Mouse (Mus musculus): ENCODE measurements around the gene Rbm11. TPM values are rescaled to one million over a fixed set of nuclear protein-coding genes. Genes with fewer than 3 reads are reported as not detected.
A peak's percentile ranks its signal among the peaks of the same experiment; 100 is the strongest.

The Rbm11 gene
- polyA plus RNA-seq (2016; fragmentation: Nextera tagmentation; extraction: Ambion mirVana) = 0.53 and 0.87 TPM in 2 replicates

DNA sequence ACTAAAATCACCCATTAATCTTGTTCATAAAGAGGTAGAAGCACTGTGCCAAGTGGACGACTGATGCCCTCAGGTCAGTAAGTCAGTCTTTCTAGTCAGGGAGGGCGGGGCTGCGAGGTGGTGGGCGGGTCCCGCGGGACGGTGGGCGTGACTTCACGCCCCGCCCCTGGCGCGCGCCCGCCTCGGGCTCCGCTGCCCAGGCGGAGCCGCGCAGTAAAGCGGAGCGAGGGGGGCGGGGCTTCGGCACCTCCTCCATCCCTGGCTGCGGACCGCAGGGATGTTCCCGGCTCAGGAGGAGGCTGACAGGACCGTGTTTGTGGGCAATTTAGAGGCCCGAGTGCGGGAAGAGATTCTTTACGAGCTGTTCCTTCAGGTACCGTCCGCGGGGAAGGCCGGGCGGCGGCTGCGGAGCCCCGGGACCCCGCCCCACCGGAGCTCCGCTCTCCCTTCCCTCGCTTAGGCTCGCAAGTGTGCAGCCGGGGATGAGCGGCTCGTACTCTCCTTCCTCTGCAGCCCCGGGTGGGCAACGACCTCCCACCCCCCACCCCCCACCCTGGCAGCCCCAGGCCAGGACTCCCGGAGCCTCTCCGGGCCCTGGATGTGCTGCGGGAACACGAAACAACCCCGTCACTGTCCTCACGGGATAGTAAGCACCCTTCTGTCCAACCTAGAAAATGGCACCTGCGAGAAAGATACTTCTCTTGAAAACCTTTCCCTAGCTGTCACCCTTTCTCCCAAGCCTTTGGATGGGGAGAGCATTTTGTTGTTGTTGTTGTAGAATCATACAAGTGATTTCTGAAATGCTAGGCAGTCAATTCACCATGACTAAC lies at the start of gene Rbm11:
Rbm11 (plus strand) TSS at position 174 of the 830 bp plus-strand sequence.
- Histone ChIP-seq H3K9me3 (replicated peaks) (no peaks in the 10 kb centered on the region), H3K36me3 (no peaks in the 10 kb centered on the region), H3K27me3 (ENCODE audit: low read depth, poor library complexity, severe bottlenecking) (peaks cover 12% of the 10 kb centered on the region), H3K4me1 (peaks cover 16% of the 10 kb centered on the region), H3K4me3 (peak within 1 kb of the TSS; percentile 78), H3K27ac (replicated peaks) (peak within 1 kb of the TSS; percentile 76)
- DNase-seq (ENCODE audit: low spot score) = peak; percentile 80
- under 1% methylated on average over 55 of the region's 55 CpGs for WGBS

DNA sequence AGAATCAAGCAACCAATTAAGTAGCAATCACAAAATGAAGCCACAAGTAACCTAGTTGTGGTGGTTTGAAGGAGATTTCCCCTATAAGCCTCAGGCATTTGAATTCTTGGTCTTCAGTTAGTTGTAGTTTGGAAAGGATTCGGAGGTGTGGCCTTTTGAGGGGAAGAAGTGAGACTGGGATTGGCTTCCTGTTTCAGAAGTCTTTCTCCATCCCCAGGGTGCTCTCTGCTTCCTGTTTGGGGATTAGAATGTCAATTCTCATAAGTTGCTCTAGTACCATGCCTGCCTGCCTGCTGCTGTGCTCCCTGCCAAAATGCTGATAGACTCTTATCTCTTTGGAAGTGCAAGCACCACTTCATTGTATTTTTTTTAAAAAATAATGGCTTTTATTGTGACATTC lies 47.3 kb upstream of the Rbm11 start:
- Histone ChIP-seq H3K27ac (replicated peaks) (no peak overlapping the region), H3K9me3 (replicated peaks) (no peaks in the 10 kb centered on the region), H3K4me1 (no peaks in the 10 kb centered on the region), H3K4me3 (no peak overlapping the region), H3K27me3 (ENCODE audit: low read depth, poor library complexity, severe bottlenecking) (no peaks in the 10 kb centered on the region), H3K36me3 (no peaks in the 10 kb centered on the region)
- DNase-seq (ENCODE audit: low spot score) = no peak
- 87% methylated on average over 1 of the region's 1 CpGs for WGBS

DNA sequence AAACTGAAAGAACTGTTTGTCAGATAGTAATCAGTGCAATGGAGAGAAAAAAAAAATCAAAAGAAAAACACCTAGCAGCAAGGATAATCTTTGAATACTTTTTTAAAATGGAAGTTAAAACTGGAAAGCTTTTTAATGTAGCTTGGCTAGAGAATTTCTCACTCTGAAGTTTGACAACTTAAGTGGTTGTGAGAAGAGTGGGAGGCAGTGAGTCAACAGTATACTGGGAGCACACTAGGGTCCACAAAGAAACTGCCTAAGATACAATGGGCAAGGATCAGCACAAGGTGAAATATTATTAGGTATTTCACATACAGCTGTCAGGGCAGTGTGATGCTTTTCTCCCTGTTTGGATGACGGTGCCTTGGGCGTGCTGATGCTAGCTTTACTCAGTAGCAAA lies 29.7 kb upstream of the Rbm11 start:
- Histone ChIP-seq H3K36me3 (no peaks in the 10 kb centered on the region), H3K4me1 (no peaks in the 10 kb centered on the region), H3K4me3 (no peak overlapping the region), H3K9me3 (replicated peaks) (no peaks in the 10 kb centered on the region), H3K27ac (replicated peaks) (no peak overlapping the region), H3K27me3 (ENCODE audit: low read depth, poor library complexity, severe bottlenecking) (no peaks in the 10 kb centered on the region)
- DNase-seq (ENCODE audit: low spot score) = no peak
- WGBS = 93% methylated on average over 2 of the region's 2 CpGs

DNA sequence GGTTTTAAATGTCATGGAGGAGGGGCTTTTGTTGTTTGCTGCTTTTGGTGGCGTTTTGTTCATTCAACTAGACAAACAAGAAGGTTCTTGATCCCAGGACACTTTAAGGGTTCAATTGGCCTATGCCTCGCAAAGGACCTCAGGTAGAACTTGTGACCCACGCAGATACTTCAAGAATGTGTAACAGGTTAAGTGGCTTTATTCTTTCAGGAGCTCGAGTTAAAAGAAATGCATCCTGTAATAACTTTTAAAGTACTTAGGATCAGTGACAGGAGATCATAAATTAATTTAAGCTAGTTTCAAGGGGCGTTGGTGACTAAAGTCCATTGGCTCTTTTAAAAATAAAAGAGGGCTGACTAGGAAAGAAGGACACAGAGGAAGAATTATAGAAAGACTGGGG lies 10.4 kb upstream of the Rbm11 start:
- no peaks in the 10 kb centered on the region for H3K27me3 ChIP-seq (ENCODE audit: low read depth, poor library complexity, severe bottlenecking)
- DNase-seq (ENCODE audit: low spot score) = no peak
- H3K27ac ChIP-seq (replicated peaks) = no peak overlapping the region
- no peak overlapping the region for H3K4me3 ChIP-seq
- H3K4me1 ChIP-seq = no peaks in the 10 kb centered on the region
- WGBS = 88% methylated on average over 5 of the region's 5 CpGs
- no peaks in the 10 kb centered on the region for H3K36me3 ChIP-seq
- H3K9me3 ChIP-seq (replicated peaks) = no peaks in the 10 kb centered on the region

DNA sequence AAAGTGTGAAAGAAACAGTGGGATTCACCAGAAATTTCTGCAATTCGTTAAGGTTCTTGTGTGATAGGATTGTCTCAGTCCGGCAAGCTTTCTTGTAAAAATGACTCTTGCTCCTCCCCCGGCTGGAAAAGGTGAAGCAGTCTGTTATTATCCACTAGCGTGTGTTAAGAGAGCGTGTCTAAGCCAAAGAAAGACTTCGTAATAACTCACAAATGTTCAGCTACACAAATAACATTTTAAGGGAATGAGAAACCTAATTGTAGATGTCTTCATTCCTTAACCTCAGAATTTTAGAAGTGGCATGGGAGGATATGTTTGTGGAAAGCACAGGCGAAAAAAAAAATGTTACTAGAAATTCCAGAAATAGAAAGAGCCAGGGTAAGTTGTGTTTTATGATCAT lies 6.7 kb upstream of the Rbm11 start, which contains the start of gene Lipi:
Lipi (minus strand) TSS at position 101 of the 400 bp plus-strand sequence.
- no peaks in the 10 kb centered on the region for H3K9me3 ChIP-seq (replicated peaks)
- no peaks in the 10 kb centered on the region for H3K27me3 ChIP-seq (ENCODE audit: low read depth, poor library complexity, severe bottlenecking)
- no peak within 1 kb of the TSS for H3K4me3 ChIP-seq
- no peaks in the 10 kb centered on the region for H3K4me1 ChIP-seq
- 80% methylated on average over 7 of the region's 7 CpGs for WGBS
- H3K27ac ChIP-seq (replicated peaks) = no peak within 1 kb of the TSS
- no peaks in the 10 kb centered on the region for H3K36me3 ChIP-seq
- DNase-seq (ENCODE audit: low spot score) = no peak

DNA sequence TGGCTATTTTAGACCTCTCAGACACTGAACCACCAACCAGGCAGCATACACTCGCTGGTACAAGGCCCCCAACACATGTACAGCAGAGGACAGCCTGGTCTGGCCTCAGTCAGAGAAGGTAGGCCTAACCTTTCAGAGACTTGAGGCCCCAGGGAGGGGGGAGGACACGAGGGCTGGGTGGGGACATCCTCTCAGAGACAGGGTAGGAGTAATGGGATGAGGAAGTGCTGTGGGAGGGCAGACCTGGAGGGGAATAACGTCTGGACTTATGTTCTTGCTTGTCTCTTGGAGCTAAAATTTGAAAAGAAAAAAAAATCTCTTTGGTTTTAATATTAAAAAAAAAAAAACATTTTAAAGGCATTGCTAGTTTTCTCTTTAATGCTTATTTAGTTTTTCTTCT lies 6.2 kb upstream of the Rbm11 start:
- Histone ChIP-seq H3K27me3 (ENCODE audit: low read depth, poor library complexity, severe bottlenecking) (no peaks in the 10 kb centered on the region), H3K9me3 (replicated peaks) (no peaks in the 10 kb centered on the region), H3K27ac (replicated peaks) (no peak overlapping the region), H3K36me3 (no peaks in the 10 kb centered on the region), H3K4me3 (no peak overlapping the region), H3K4me1 (no peaks in the 10 kb centered on the region)
- DNase-seq (ENCODE audit: low spot score) = no peak
- 45% methylated on average over 3 of the region's 3 CpGs for WGBS

- no peak overlapping the region for H3K27ac ChIP-seq (replicated peaks)
- peak overlapping the region; percentile 78 for H3K4me3 ChIP-seq
- DNase-seq (ENCODE audit: low spot score) = no peak
- H3K27me3 ChIP-seq (ENCODE audit: low read depth, poor library complexity, severe bottlenecking) = peaks cover 12% of the 10 kb centered on the region
- 10% methylated on average over 15 of the region's 15 CpGs for WGBS
- H3K9me3 ChIP-seq (replicated peaks) = no peaks in the 10 kb centered on the region
- peaks cover 16% of the 10 kb centered on the region for H3K4me1 ChIP-seq
- H3K36me3 ChIP-seq = no peaks in the 10 kb centered on the region
Observed at GRCm38 (mm10) chr16:75593501-75594183, 998 bp downstream of the Rbm11 start.

- H3K27me3 ChIP-seq (ENCODE audit: low read depth, poor library complexity, severe bottlenecking) = no peaks in the 10 kb centered on the region
- H3K27ac ChIP-seq (replicated peaks) = no peak overlapping the region
- no peaks in the 10 kb centered on the region for H3K36me3 ChIP-seq
- no peak overlapping the region for H3K4me3 ChIP-seq
- WGBS = 59% methylated on average over 1 of the region's 1 CpGs
- no peaks in the 10 kb centered on the region for H3K4me1 ChIP-seq
- no peak for DNase-seq (ENCODE audit: low spot score)
- no peaks in the 10 kb centered on the region for H3K9me3 ChIP-seq (replicated peaks)
Observed at GRCm38 (mm10) chr16:75606415-75606814, 13.8 kb downstream of the Rbm11 start.

DNA sequence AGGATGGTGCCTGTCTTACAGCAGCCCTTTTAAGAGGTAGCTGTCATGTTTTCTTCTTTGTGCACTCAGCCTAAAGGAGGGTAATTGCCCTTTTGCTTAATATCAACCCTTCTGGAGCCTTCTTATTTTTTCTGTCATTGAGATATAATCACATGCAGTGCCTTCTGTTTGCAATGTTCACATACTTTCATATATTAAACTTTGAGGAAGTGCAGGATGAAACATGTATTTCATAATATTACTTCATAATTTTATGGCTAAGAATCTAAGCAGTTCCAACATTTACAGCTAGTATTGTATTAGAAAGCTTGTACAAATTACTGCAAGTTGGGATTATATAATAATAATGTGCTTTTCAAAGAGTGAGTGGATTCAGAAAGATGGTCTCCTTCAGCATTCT lies 19.9 kb downstream of the Rbm11 start:
- Histone ChIP-seq H3K36me3 (no peaks in the 10 kb centered on the region), H3K4me3 (no peak overlapping the region), H3K27ac (replicated peaks) (no peak overlapping the region), H3K27me3 (ENCODE audit: low read depth, poor library complexity, severe bottlenecking) (no peaks in the 10 kb centered on the region), H3K9me3 (replicated peaks) (no peaks in the 10 kb centered on the region), H3K4me1 (no peaks in the 10 kb centered on the region)
- no peak for DNase-seq (ENCODE audit: low spot score)

GRCm38 (mm10) chr16:75617651-75618349 lies 25.2 kb downstream of the Rbm11 start:
- 65% methylated on average over 2 of the region's 2 CpGs for WGBS
- no peak overlapping the region for H3K27ac ChIP-seq (replicated peaks)
- H3K27me3 ChIP-seq (ENCODE audit: low read depth, poor library complexity, severe bottlenecking) = no peaks in the 10 kb centered on the region
- peak; percentile 17 for DNase-seq (ENCODE audit: low spot score)
- no peaks in the 10 kb centered on the region for H3K4me1 ChIP-seq
- H3K9me3 ChIP-seq (replicated peaks) = no peaks in the 10 kb centered on the region
- no peaks in the 10 kb centered on the region for H3K36me3 ChIP-seq
- no peak overlapping the region for H3K4me3 ChIP-seq

DNA sequence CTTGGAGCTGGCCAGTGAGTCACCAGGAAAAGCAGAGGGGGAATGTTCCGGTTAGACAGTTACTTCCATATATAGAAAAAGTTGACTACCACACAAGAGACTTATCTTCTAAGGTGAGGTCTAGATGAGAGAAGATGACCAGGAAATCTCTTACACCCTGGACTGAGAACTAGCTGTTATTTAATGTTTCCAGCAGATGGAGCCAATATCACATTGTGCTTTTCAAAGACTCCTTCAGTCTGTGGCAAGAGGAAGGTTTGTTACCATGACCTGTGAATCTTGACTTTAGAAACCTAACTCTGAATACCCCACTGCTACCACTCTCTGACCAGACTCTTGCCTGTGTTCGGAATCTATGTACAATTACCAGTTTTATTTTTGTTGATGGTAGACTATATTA lies 35.2 kb downstream of the Rbm11 start:
- no peaks in the 10 kb centered on the region for H3K27me3 ChIP-seq (ENCODE audit: low read depth, poor library complexity, severe bottlenecking)
- H3K9me3 ChIP-seq (replicated peaks) = no peaks in the 10 kb centered on the region
- 93% methylated on average over 2 of the region's 2 CpGs for WGBS
- H3K4me3 ChIP-seq = no peak overlapping the region
- H3K36me3 ChIP-seq = no peaks in the 10 kb centered on the region
- H3K27ac ChIP-seq (replicated peaks) = no peak overlapping the region
- no peak for DNase-seq (ENCODE audit: low spot score)
- no peaks in the 10 kb centered on the region for H3K4me1 ChIP-seq

Measured in midbrain, embryonic 10.5 days (tissue).